Mouse (Mus musculus) midbrain, embryonic 16.5 days (tissue): Measurements from ENCODE around the gene Acat2. TPM values are rescaled to one million over a fixed set of nuclear protein-coding genes. Genes with fewer than 3 reads are reported as not detected.
A peak's percentile ranks its signal among the peaks of the same experiment; 100 is the strongest.
"Not testable (repeated sequence)": the region's sequence is repeated elsewhere in the genome, so short reads cannot be mapped to it uniquely, and the experiment has no call there.

Experiments
- ATAC-seq: fragments of 200-750 bp; cut with Nextera tagmentation; 2 replicates; pipeline ENCODE4 v1.8.0; 2017; ENCODE audit warnings: moderate TSS enrichment
- H3K27ac ChIP-seq: fragments of 300-500 bp; sonication (generic); 2 replicates; pipeline ENCODE4 v1.5.1; 2014; ENCODE audit warnings: mild to moderate bottlenecking, low read length, mixed read lengths
- H3K27me3 ChIP-seq: fragments of 300-500 bp; sonication (generic); 2 replicates; pipeline ENCODE4 v1.6.1; 2014; ENCODE audit warnings: low read depth, low read length, mixed read lengths; ENCODE audit not compliant: control insufficient read depth, insufficient read depth
- H3K36me3 ChIP-seq: fragments of 300-500 bp; sonication (generic); 2 replicates; pipeline ENCODE4 v1.6.1; 2014; ENCODE audit warnings: mild to moderate bottlenecking, low read length, moderate library complexity, mixed read lengths; ENCODE audit not compliant: control insufficient read depth, insufficient read depth
- H3K4me1 ChIP-seq: fragments of 300-500 bp; sonication (generic); 2 replicates; pipeline ENCODE4 v1.6.1; 2014; ENCODE audit warnings: mild to moderate bottlenecking, low read length, mixed read lengths; ENCODE audit not compliant: control insufficient read depth, insufficient read depth
- H3K4me2 ChIP-seq: fragments of 300-500 bp; sonication (generic); 2 replicates; pipeline ENCODE4 v1.6.1; 2014; ENCODE audit warnings: mild to moderate bottlenecking, low read length, mixed read lengths
- H3K4me3 ChIP-seq: fragments of 300-500 bp; sonication (generic); 2 replicates; pipeline ENCODE4 v1.5.1; 2014; ENCODE audit warnings: low read depth, mild to moderate bottlenecking, low read length, moderate library complexity, mixed read lengths
- H3K9ac ChIP-seq: fragments of 300-500 bp; sonication (generic); 2 replicates; pipeline ENCODE4 v1.6.1; 2014; ENCODE audit warnings: low read depth, low read length, mixed read lengths
- H3K9me3 ChIP-seq: fragments of 300-500 bp; sonication (generic); replicated peaks from 2 replicates; pipeline ENCODE4 v1.6.1; 2014; ENCODE audit warnings: mild to moderate bottlenecking, low read length, mixed read lengths; ENCODE audit not compliant: control insufficient read depth, poor library complexity, severe bottlenecking
- WGBS: fragments of 180-500 bp; shearing (Covaris S2); extraction: QIAGEN DNeasy Blood & Tissue Kit; methylation state at CpG from one replicate; pipeline ENCODE4 v1.1.7; 2014; 5-methylcytosine and 5-hydroxymethylcytosine counted together
- polyA plus RNA-seq: library from polyadenylated mRNA; unstranded; fragments of >200 nt; fragmentation: Nextera tagmentation; extraction: Ambion mirVana; gene quantifications from 2 replicates; pipeline ENCODE4 v1.2.1, GENCODE M21; 2015

Gene Acat2
- polyA plus RNA-seq, 1 experiment from 2014 or later, result 378 TPM

DNA sequence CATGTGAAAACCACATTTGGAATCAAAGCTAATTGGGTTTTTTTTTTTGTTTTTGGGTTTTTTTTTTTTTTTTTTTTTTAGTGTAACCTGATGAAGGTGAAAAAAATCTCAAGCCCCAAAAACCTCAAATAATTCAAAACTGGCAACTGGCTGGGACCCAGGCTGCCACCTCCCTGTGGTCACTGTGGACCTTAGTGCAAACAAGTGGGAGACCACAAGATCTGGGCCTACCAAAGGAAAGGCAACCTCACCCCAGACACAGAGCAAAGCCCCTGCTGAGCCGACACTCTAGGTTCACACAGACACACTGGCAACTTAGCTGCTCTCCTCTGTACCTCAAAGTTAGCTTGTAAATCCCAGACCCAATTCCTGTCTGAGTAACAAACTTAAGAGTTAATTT, 56.2 kb downstream of the Acat2 start:
- Histone ChIP-seq H3K4me2 (no peak overlapping the region), H3K9me3 (no peaks in the 10 kb centered on the region), H3K4me3 (no peak overlapping the region), H3K36me3 (0 out of 2 replicates have a peak, but pooled peaks cover 4% of the 10 kb centered on the region), H3K27me3 (no peaks in the 10 kb centered on the region), H3K27ac (no peak overlapping the region), H3K9ac (no peak overlapping the region), H3K4me1 (no peaks in the 10 kb centered on the region)
- ATAC-seq, result no peak
- WGBS, result 68% methylated on average over 1 of the region's 1 CpGs

GRCm38 (mm10) chr17:12903372-12904333, 56.9 kb downstream of the Acat2 start:
- WGBS, result 15% methylated on average over 11 of the region's 12 CpGs
- Histone ChIP-seq H3K4me3 (no peak overlapping the region), H3K9ac (no peak overlapping the region), H3K27me3 (no peaks in the 10 kb centered on the region), H3K9me3 (no peaks in the 10 kb centered on the region), H3K36me3 (0 out of 2 replicates have a peak, but pooled peaks cover 4% of the 10 kb centered on the region), H3K27ac (no peak overlapping the region), H3K4me2 (no peak overlapping the region), H3K4me1 (no peaks in the 10 kb centered on the region)
- ATAC-seq, result no peak

- Histone ChIP-seq H3K4me1 (no peaks in the 10 kb centered on the region), H3K9me3 (no peaks in the 10 kb centered on the region), H3K36me3 (0 out of 2 replicates have a peak, but pooled peaks cover 4% of the 10 kb centered on the region), H3K4me2 (no peak overlapping the region), H3K9ac (no peak overlapping the region), H3K4me3 (no peak overlapping the region), H3K27ac (no peak overlapping the region), H3K27me3 (no peaks in the 10 kb centered on the region)
- 91% methylated on average over 6 of the region's 6 CpGs for WGBS
- no peak for ATAC-seq
These were observed 58.3 kb downstream of the Acat2 start for GRCm38 (mm10) chr17:12902291-12902690.

GRCm38 (mm10) chr17:12898607-12899006, 61.9 kb downstream of the Acat2 start:
- not testable (repeated sequence) for H3K36me3 ChIP-seq, H3K4me3 ChIP-seq, ATAC-seq, H3K4me2 ChIP-seq, H3K9ac ChIP-seq, H3K4me1 ChIP-seq, H3K9me3 ChIP-seq, H3K27me3 ChIP-seq
- 34% methylated on average over 2 of the region's 2 CpGs for WGBS
- H3K27ac ChIP-seq, result peak overlapping the region; percentile 78

DNA sequence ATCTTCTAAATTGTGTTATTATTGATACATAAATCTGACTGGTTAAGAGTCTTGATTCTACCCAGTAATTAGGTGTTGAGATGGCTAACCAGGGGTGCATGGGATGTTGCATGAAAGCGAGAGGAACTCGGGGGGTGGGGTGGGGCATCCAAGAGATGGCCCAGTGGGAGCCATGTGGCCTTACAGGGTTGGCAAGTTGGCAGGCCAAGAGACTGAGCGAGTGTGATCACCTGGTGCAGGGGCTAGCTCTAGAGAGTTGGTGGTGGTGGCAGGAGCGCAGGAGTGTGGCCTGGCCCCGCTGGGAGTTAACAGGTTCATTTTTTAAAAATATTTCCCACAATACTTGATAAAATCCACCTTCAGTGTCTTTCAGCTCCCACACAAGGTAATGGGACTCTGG, 62.9 kb downstream of the Acat2 start:
- H3K36me3 ChIP-seq, result 0 out of 2 replicates have a peak, but pooled peaks cover 4% of the 10 kb centered on the region
- ATAC-seq, result peak; percentile 70
- H3K4me2 ChIP-seq, result no peak overlapping the region
- H3K27ac ChIP-seq, result peak overlapping the region; percentile 43; the same call in 1 of the 2 replicates
- H3K4me3 ChIP-seq, result no peak overlapping the region
- WGBS, result 88% methylated on average over 5 of the region's 5 CpGs
- H3K27me3 ChIP-seq, result no peaks in the 10 kb centered on the region
- no peaks in the 10 kb centered on the region for H3K4me1 ChIP-seq
- no peak overlapping the region for H3K9ac ChIP-seq
- no peaks in the 10 kb centered on the region for H3K9me3 ChIP-seq

Other genes with a start within 250 kb of the Acat2 start
- gene Igf2r, start 191.1 kb downstream of the Acat2 start, polyA plus RNA-seq, result 9.6 and 10.9 TPM in 2 replicates
- gene Mas1, start 92.6 kb downstream of the Acat2 start, polyA plus RNA-seq, result not detected in 2 replicates
- not detected in 2 replicates for gene Mrgprh, start 84.7 kb downstream of the Acat2 start, polyA plus RNA-seq
- 0.75 and 1.7 TPM in 2 replicates for gene Pnldc1, start 50.5 kb downstream of the Acat2 start, polyA plus RNA-seq
- gene Tcp1, start 45.0 kb downstream of the Acat2 start, polyA plus RNA-seq, result 347 and 381 TPM in 2 replicates
- 117 and 122 TPM in 2 replicates for gene Mrpl18, start 44.4 kb downstream of the Acat2 start, polyA plus RNA-seq
- 0.76 and 1.4 TPM in 2 replicates for gene Acat3, start 20.1 kb downstream of the Acat2 start, polyA plus RNA-seq
- 133 and 136 TPM in 2 replicates for gene Wtap, start 33.4 kb upstream of the Acat2 start, polyA plus RNA-seq
- 111 and 118 TPM in 2 replicates for gene Sod2, start 46.1 kb upstream of the Acat2 start, polyA plus RNA-seq
- gene Gpr31b, start 91.5 kb upstream of the Acat2 start, polyA plus RNA-seq, result 0.19 TPM in 1 of 2 replicates, not detected in the other
- gene Tcp10b, start 100.4 kb upstream of the Acat2 start, polyA plus RNA-seq, result 0.30 TPM in 1 of 2 replicates, not detected in the other
- not detected in 2 replicates for gene Unc93a, start 171.1 kb upstream of the Acat2 start, polyA plus RNA-seq